Mouse (Mus musculus) stomach, embryonic 16.5 days (tissue): Measurements from ENCODE around the gene Rpgrip1l. TPM values are rescaled to one million over a fixed set of nuclear protein-coding genes. Genes with fewer than 3 reads are reported as not detected.

ENCODE experiments used
- ATAC-seq: fragments of 200-750 bp; cut with Nextera tagmentation; 2 replicates; pipeline ENCODE4 v1.8.0; 2017; ENCODE audit warnings: moderate number of reproducible peaks, moderate TSS enrichment; ENCODE audit not compliant: insufficient read depth, low FRiP score
- H3K27ac ChIP-seq: fragments of 300-500 bp; sonication (generic); 2 replicates; pipeline ENCODE4 v1.5.1; 2014; ENCODE audit warnings: low read length
- H3K27me3 ChIP-seq: fragments of 300-500 bp; sonication (generic); 2 replicates; pipeline ENCODE4 v1.6.1; 2014; ENCODE audit warnings: low read length, control low read depth, mixed read lengths; ENCODE audit not compliant: control insufficient read depth, insufficient read depth
- H3K36me3 ChIP-seq: fragments of 300-500 bp; sonication (generic); 2 replicates; pipeline ENCODE4 v1.6.1; 2014; ENCODE audit warnings: low read length; ENCODE audit not compliant: control insufficient read depth, insufficient read depth
- H3K4me1 ChIP-seq: fragments of 300-500 bp; sonication (generic); 2 replicates; pipeline ENCODE4 v1.6.1; 2014; ENCODE audit warnings: low read length, control low read depth, mixed read lengths; ENCODE audit not compliant: control insufficient read depth, insufficient read depth
- H3K4me2 ChIP-seq: fragments of 300-500 bp; sonication (generic); 2 replicates; pipeline ENCODE4 v1.6.1; 2014; ENCODE audit warnings: low read depth, low read length, mixed read lengths
- H3K4me3 ChIP-seq: fragments of 300-500 bp; sonication (generic); replicated peaks from 2 replicates; pipeline ENCODE4 v1.5.1; 2014; ENCODE audit warnings: mild to moderate bottlenecking, low read length
- H3K9ac ChIP-seq: fragments of 300-500 bp; sonication (generic); 2 replicates; pipeline ENCODE4 v1.6.1; 2014; ENCODE audit warnings: low read length
- H3K9me3 ChIP-seq: fragments of 300-500 bp; sonication (generic); replicated peaks from 2 replicates; pipeline ENCODE4 v1.6.1; 2016; ENCODE audit warnings: low read length, control low read depth; ENCODE audit not compliant: control insufficient read depth
- WGBS: fragments of 180-500 bp; shearing (Covaris S2); extraction: QIAGEN DNeasy Blood & Tissue Kit; methylation state at CpG from one replicate; pipeline ENCODE4 v1.1.7; 2014; 5-methylcytosine and 5-hydroxymethylcytosine counted together
- polyA plus RNA-seq: library from polyadenylated mRNA; unstranded; fragments of >200 nt; fragmentation: Nextera tagmentation; extraction: Ambion mirVana; gene quantifications from 2 replicates; pipeline ENCODE4 v1.2.1, GENCODE M21; 2015

Rpgrip1l gene
- polyA plus RNA-seq, 1 experiment from 2014 or later, result 10.8 TPM

- Histone ChIP-seq H3K36me3 (no peaks in the 10 kb centered on the region), H3K4me2 (no peak overlapping the region), H3K4me3 (no peak overlapping the region), H3K4me1 (peaks cover 15% of the 10 kb centered on the region), H3K9ac (no peak overlapping the region), H3K9me3 (no peaks in the 10 kb centered on the region), H3K27ac (no peak overlapping the region), H3K27me3 (no peaks in the 10 kb centered on the region)
- WGBS, result 74% methylated on average over 8 of the region's 8 CpGs
- no peak for ATAC-seq
Observed at GRCm38 (mm10) chr8:91339651-91340050, 26.6 kb upstream of the Rpgrip1l start.

- no peak overlapping the region for H3K27ac ChIP-seq
- no peak overlapping the region for H3K4me2 ChIP-seq
- WGBS, result 73% methylated on average over 6 of the region's 6 CpGs
- peaks cover 15% of the 10 kb centered on the region for H3K4me1 ChIP-seq
- ATAC-seq, result no peak
- no peak overlapping the region for H3K4me3 ChIP-seq
- H3K9me3 ChIP-seq, result no peaks in the 10 kb centered on the region
- no peak overlapping the region for H3K9ac ChIP-seq
- no peaks in the 10 kb centered on the region for H3K36me3 ChIP-seq
- H3K27me3 ChIP-seq, result no peaks in the 10 kb centered on the region
Observed at GRCm38 (mm10) chr8:91338389-91339154, 25.5 kb upstream of the Rpgrip1l start.

- Histone ChIP-seq H3K36me3 (no peaks in the 10 kb centered on the region), H3K27me3 (no peaks in the 10 kb centered on the region), H3K9me3 (no peaks in the 10 kb centered on the region), H3K4me1 (peaks cover 38% of the 10 kb centered on the region), H3K27ac (peak overlapping the region; percentile 34; the same call in 1 of the 2 replicates), H3K9ac (peak overlapping the region; percentile 12; the same call in 1 of the 2 replicates), H3K4me3 (no peak overlapping the region), H3K4me2 (no peak overlapping the region)
- WGBS, result 37% methylated on average over 6 of the region's 6 CpGs
- no peak for ATAC-seq
Observed at GRCm38 (mm10) chr8:91329461-91329850, 16.4 kb upstream of the Rpgrip1l start.

GRCm38 (mm10) chr8:91329056-91329455 is 16.0 kb upstream of the Rpgrip1l start:
- H3K9me3 ChIP-seq, result no peaks in the 10 kb centered on the region
- no peak overlapping the region for H3K27ac ChIP-seq
- 72% methylated on average over 9 of the region's 9 CpGs for WGBS
- no peak overlapping the region for H3K4me2 ChIP-seq
- H3K27me3 ChIP-seq, result no peaks in the 10 kb centered on the region
- no peak overlapping the region for H3K4me3 ChIP-seq
- no peak overlapping the region for H3K9ac ChIP-seq
- no peaks in the 10 kb centered on the region for H3K36me3 ChIP-seq
- no peak for ATAC-seq
- peaks cover 38% of the 10 kb centered on the region for H3K4me1 ChIP-seq

- Histone ChIP-seq H3K4me1 (peaks cover 33% of the 10 kb centered on the region), H3K4me2 (no peak overlapping the region), H3K27ac (no peak overlapping the region), H3K36me3 (no peaks in the 10 kb centered on the region), H3K4me3 (no peak overlapping the region), H3K9me3 (no peaks in the 10 kb centered on the region), H3K9ac (no peak overlapping the region), H3K27me3 (no peaks in the 10 kb centered on the region)
- WGBS, result 81% methylated on average over 11 of the region's 11 CpGs
- ATAC-seq, result no peak
Observed at GRCm38 (mm10) chr8:91327471-91328205, 14.6 kb upstream of the Rpgrip1l start.

- Histone ChIP-seq H3K9me3 (no peaks in the 10 kb centered on the region), H3K4me1 (peaks cover 30% of the 10 kb centered on the region)
Observed at GRCm38 (mm10) chr8:91326946-91327345, 13.9 kb upstream of the Rpgrip1l start.

GRCm38 (mm10) chr8:91326018-91326417 is 13.0 kb upstream of the Rpgrip1l start:
- no peaks in the 10 kb centered on the region for H3K27me3 ChIP-seq
- ATAC-seq, result no peak
- no peak overlapping the region for H3K9ac ChIP-seq
- no peak overlapping the region for H3K27ac ChIP-seq
- no peaks in the 10 kb centered on the region for H3K9me3 ChIP-seq
- no peak overlapping the region for H3K4me2 ChIP-seq
- no peak overlapping the region for H3K4me3 ChIP-seq
- H3K36me3 ChIP-seq, result no peaks in the 10 kb centered on the region
- 39% methylated on average over 3 of the region's 3 CpGs for WGBS
- H3K4me1 ChIP-seq, result peaks cover 24% of the 10 kb centered on the region

More at GRCm38 (mm10) chr8:91326946-91327345, 13.9 kb upstream of the Rpgrip1l start:
- no peak overlapping the region for H3K4me3 ChIP-seq
- 94% methylated on average over 6 of the region's 6 CpGs for WGBS
- no peak overlapping the region for H3K9ac ChIP-seq
- no peak for ATAC-seq
- no peaks in the 10 kb centered on the region for H3K27me3 ChIP-seq
- H3K36me3 ChIP-seq, result no peaks in the 10 kb centered on the region
- no peak overlapping the region for H3K27ac ChIP-seq
- no peak overlapping the region for H3K4me2 ChIP-seq

GRCm38 (mm10) chr8:91324916-91325315 is 11.9 kb upstream of the Rpgrip1l start:
- Histone ChIP-seq H3K9me3 (no peaks in the 10 kb centered on the region), H3K4me1 (peaks cover 13% of the 10 kb centered on the region), H3K27ac (no peak overlapping the region), H3K27me3 (no peaks in the 10 kb centered on the region), H3K9ac (no peak overlapping the region), H3K36me3 (no peaks in the 10 kb centered on the region), H3K4me3 (no peak overlapping the region), H3K4me2 (no peak overlapping the region)
- 89% methylated on average over 4 of the region's 4 CpGs for WGBS
- no peak for ATAC-seq

- no peak overlapping the region for H3K4me3 ChIP-seq
- peaks cover 6% of the 10 kb centered on the region for H3K4me1 ChIP-seq
- WGBS, result 60% methylated on average over 9 of the region's 9 CpGs
- no peak overlapping the region for H3K4me2 ChIP-seq
- no peaks in the 10 kb centered on the region for H3K36me3 ChIP-seq
- H3K27me3 ChIP-seq, result no peaks in the 10 kb centered on the region
- H3K9me3 ChIP-seq, result no peaks in the 10 kb centered on the region
- H3K9ac ChIP-seq, result no peak overlapping the region
- H3K27ac ChIP-seq, result no peak overlapping the region
- ATAC-seq, result no peak
Observed at GRCm38 (mm10) chr8:91324271-91324670, 11.2 kb upstream of the Rpgrip1l start.
